Mouse (Mus musculus) embryonic facial prominence, embryonic 14.5 days (tissue): ENCODE data around the gene Stard13. TPM values are rescaled to one million over a fixed set of nuclear protein-coding genes. Genes with fewer than 3 reads are reported as not detected.
A peak's percentile ranks its signal among the peaks of the same experiment; 100 is the strongest.

Source experiments
- ATAC-seq: fragments of 200-750 bp; cut with Nextera tagmentation; 2 replicates; pipeline ENCODE4 v1.8.0; 2017; ENCODE audit warnings: low read depth, moderate number of reproducible peaks, moderate TSS enrichment
- DNase-seq: peaks from one replicate; pipeline ENCODE4 v3.0.0-alpha.2; 2015; ENCODE audit warnings: low spot score
- H3K27ac ChIP-seq: fragments of 300-500 bp; sonication (generic); replicated peaks from 2 replicates; pipeline ENCODE4 v1.5.1; 2014; ENCODE audit warnings: low read depth, mild to moderate bottlenecking, low read length, moderate library complexity
- H3K27me3 ChIP-seq: fragments of 300-500 bp; sonication (generic); replicated peaks from 2 replicates; pipeline ENCODE4 v1.6.1; 2014; ENCODE audit warnings: low read length; ENCODE audit not compliant: control insufficient read depth, insufficient read depth
- H3K36me3 ChIP-seq: fragments of 300-500 bp; sonication (generic); 2 replicates; pipeline ENCODE4 v1.6.1; 2014; ENCODE audit warnings: low read length, mixed read lengths; ENCODE audit not compliant: control insufficient read depth, insufficient read depth
- H3K4me1 ChIP-seq: fragments of 300-500 bp; sonication (generic); 2 replicates; pipeline ENCODE4 v1.6.1; 2014; ENCODE audit warnings: antibody characterized with exemption, low read length; ENCODE audit not compliant: control insufficient read depth, insufficient read depth
- H3K4me2 ChIP-seq: fragments of 300-500 bp; sonication (generic); 2 replicates; pipeline ENCODE4 v1.6.1; 2014; ENCODE audit warnings: low read depth, mild to moderate bottlenecking, low read length, moderate library complexity, mixed read lengths
- H3K4me3 ChIP-seq: fragments of 300-500 bp; sonication (generic); 2 replicates; pipeline ENCODE4 v1.5.1; 2014; ENCODE audit warnings: low read depth, mild to moderate bottlenecking, low read length
- H3K9ac ChIP-seq: fragments of 300-500 bp; sonication (generic); 2 replicates; pipeline ENCODE4 v1.6.1; 2014; ENCODE audit warnings: low read depth, mild to moderate bottlenecking, low read length, moderate library complexity, mixed read lengths
- H3K9me3 ChIP-seq: fragments of 300-500 bp; sonication (generic); 2 replicates; pipeline ENCODE4 v1.6.1; 2016; ENCODE audit warnings: low read length; ENCODE audit not compliant: control insufficient read depth
- WGBS: fragments of 180-500 bp; shearing (Covaris S2); extraction: QIAGEN DNeasy Blood & Tissue Kit; methylation state at CpG from one replicate; pipeline ENCODE4 v1.1.7; 2014; 5-methylcytosine and 5-hydroxymethylcytosine counted together
- polyA plus RNA-seq: library from polyadenylated mRNA; unstranded; fragments of >200 nt; fragmentation: Nextera tagmentation; extraction: Ambion mirVana; gene quantifications from 2 replicates; pipeline ENCODE4 v1.2.1, GENCODE M21; 2014

Gene Stard13
- polyA plus RNA-seq, 1 experiment from 2014 or later: 13.3 TPM

DNA sequence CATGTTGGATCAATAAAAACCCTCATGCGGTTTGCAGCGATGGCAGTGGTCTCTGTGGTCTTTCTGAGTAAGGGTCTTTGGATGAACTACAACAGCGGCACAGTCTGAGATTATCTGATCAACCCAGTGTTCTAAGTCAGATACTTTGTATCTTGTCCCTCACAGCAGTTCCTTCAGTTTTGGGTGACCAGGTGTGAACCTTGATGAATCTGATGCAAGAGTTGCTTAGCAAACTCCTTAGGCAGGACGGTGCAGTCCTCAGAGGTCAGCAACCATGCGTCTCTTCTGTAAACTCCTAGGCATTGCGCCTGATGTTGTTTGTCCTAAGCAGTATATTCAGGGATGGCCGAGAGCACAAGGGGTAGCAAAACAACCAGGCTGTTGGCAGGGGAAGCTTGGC, 232.5 kb downstream of the Stard13 start:
- DNase-seq (no peak), ATAC-seq (no peak)
- Histone ChIP-seq H3K4me3 (no peak overlapping the region), H3K27ac (no peak overlapping the region), H3K27me3 (no peaks in the 10 kb centered on the region), H3K36me3 (no peaks in the 10 kb centered on the region), H3K4me2 (no peak overlapping the region), H3K4me1 (no peaks in the 10 kb centered on the region), H3K9me3 (no peaks in the 10 kb centered on the region), H3K9ac (no peak overlapping the region)
- 87% methylated on average over 7 of the region's 7 CpGs for WGBS

DNA sequence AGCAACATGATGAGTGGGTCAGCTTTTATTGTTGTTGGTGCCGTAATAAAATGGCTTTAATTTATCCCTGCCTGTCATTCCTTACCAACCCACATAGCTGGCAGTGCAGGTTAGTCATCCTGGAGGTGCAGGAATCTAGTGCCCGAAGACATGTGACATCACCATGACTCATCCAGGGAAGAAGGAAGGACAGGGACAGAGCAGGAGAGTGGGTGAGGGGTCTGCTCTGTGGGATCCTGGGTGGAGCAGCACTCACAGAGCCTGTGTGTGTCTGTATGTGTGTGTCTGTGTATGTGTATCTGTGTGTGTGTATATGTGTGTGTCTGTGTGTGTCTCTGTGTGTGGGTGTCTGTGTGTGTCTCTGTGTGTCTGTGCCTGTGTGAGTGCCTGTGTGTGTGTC, 237.1 kb downstream of the Stard13 start:
- Histone ChIP-seq H3K36me3 (no peaks in the 10 kb centered on the region), H3K9me3 (0 out of 2 replicates have a peak, but pooled peaks cover 4% of the 10 kb centered on the region), H3K9ac (no peak overlapping the region), H3K27ac (no peak overlapping the region), H3K4me3 (no peak overlapping the region), H3K27me3 (no peaks in the 10 kb centered on the region), H3K4me2 (no peak overlapping the region), H3K4me1 (no peaks in the 10 kb centered on the region)
- 70% methylated on average over 2 of the region's 2 CpGs for WGBS
- ATAC-seq: 0 out of 2 replicates have a peak, but pooled peaks have one; percentile 30
- no peak for DNase-seq

DNA sequence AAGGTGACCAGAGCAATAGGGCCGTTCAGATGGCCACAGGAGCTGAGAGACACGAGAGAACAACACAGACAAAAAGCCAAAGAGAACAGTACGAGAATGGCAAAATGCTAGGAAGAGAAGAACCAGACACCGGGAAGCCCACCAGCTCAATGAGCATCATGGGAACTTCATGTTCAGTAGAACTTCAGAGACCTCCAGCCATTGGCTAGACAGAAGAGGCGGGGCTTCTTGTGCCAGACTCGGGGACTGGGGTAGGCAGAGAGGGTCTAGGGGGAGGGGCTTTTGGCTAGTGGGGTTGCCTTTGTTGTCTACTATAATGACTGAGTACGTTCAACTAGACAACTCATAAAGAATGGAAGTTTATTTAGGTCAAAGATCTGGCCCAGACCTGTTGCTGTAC, 239.5 kb downstream of the Stard13 start:
- Histone ChIP-seq H3K9me3 (0 out of 2 replicates have a peak, but pooled peaks cover 4% of the 10 kb centered on the region), H3K9ac (no peak overlapping the region), H3K4me1 (no peaks in the 10 kb centered on the region), H3K36me3 (no peaks in the 10 kb centered on the region), H3K4me2 (no peak overlapping the region), H3K27me3 (no peaks in the 10 kb centered on the region), H3K27ac (no peak overlapping the region), H3K4me3 (no peak overlapping the region)
- DNase-seq (no peak), ATAC-seq (no peak)
- whole genome bisulfite sequencing: 88% methylated on average over 7 of the region's 7 CpGs

Other genes with a start within 250 kb of the Stard13 start
- gene Gm42906, start 194.3 kb upstream of the Stard13 start, polyA plus RNA-seq: not detected in 2 replicates